Mouse (Mus musculus) T-helper 1 cell (primary cell): ENCODE measurements around the gene Epha4.

ENCODE experiments used
- in situ Hi-C: fragments of 300-600 bp; cut with MboI, MseI; formaldehyde crosslinking; loops from one replicate; pipeline ENCODE4 v1.15.1; 2025; ENCODE audit warnings: high pct_unique_total_duplicates

The Epha4 gene

DNA sequence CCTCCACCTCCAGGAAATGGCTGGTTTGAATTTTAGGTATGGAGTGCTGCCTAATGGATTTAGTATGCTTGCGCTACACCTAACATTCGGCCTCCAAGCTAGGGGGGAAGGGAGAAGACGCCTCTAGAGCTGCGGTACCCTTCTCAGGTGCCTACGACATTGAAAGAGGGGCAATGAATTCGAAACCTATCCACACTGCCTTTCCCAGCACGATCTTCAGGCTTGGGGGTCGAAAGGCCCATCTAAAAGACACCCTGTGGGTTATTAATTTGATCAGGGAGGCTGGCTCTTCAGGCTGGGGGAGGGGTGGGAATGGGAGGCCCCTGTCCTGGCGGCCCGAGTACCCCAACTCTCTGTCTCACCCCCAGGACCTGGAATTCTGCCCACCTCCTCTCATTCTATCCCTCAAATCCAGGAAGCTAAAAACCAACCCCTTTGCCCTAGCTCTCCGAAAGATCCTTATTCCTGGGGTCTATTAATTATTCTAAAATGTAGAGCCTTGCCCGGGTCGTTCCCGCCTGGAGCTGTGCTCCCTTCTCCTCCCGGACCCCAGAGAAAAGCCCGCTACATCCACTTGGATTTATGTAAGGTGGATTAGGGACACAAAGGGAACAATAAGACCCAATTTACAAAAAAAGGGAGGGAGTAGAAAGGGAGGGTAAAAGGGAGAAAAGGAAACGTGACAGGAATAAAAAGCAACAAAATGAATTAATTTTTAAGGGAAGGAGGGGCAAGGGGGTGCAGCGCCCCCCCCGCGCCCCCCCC lies 2.3 kb downstream of the Epha4 start:
- in situ Hi-C loops, result no loop called here

DNA sequence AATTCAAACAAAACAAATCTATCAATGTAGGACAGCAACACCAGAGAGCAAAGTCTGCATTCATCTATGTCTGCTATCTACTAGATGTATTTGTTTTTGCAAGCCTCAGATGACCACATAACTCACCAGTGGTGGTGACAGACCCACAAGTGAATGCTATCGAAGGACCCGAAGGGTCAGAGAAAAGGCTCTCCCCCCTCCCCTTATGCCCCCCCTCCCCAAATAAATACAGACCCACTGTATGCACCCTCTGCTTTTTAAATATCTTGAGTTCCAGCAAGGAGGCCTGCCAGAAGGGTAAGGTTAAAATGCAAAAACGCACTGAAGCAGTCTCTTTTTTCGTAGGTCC lies 2.9 kb downstream of the Epha4 start:
- in situ Hi-C loops, result no loop called here

DNA sequence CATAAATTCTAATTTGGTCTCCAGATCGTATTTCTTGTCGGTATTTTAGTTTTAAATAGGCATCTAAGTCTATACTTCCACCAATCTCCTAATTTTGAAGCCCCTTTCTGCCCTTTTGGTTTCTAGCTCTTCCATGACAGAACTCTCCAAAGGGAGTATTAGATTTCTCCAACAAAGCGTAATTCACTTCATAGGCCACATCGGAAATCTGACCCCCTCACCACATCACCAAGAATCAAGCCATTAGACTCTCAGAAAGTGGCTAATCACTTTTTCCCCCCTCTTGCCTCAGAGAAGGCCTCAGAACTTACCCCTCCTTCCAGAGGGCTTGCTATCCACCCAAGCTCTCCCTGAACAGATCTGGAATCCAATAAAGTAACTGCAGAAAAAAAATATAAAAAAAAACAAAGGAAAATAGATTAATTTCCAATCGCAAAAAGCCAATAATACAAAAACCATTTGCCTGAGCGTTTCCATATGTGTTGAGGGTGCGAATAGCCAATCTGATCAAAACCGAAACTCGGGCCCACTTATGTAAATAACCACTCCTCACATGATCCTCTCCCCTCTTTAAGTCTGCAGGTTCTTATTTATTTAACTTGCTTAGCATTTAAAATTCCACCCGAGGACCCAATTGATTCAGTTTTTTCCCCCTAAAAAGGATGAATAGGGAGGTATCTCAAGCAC lies 3.4 kb downstream of the Epha4 start:
- in situ Hi-C loops, result no loop called here

DNA sequence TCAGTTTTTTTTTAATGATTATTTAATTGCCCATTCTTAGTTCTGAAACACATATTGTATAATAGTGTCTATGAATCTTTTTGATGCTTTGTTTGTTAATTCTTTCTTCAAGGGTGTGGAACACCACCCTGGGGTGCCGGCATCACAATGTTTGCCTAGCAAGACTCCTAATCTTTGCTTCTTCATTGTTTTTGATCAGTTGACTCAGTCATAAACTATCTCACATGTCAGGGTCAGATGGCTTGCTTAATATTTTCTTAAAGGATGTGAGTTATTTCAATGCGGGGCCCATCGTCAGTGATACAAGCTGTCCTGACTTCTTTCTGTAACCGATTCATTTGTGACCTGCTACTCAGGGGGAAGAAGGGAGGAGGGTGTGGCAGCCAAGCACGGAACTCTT lies 4.3 kb downstream of the Epha4 start:
- in situ Hi-C loops, result no loop called here

DNA sequence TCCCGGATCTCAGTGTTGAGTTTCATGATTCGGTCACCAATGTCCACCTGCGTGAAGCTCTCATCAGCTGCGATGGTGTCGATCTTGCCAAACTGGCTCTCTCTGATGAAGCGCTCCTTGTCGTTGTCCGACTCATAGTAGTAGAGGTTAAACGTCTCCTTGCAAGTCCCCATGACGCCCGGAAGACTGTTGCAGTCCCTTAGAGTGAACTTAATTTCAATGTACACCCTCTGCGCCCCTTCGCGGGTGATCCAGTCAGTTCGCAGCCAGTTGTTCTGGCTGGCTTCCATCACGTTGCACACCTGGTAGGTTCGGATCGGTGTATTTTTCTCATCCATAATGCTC lies 8.1 kb downstream of the Epha4 start:
- in situ Hi-C loops, result no loop called here

DNA sequence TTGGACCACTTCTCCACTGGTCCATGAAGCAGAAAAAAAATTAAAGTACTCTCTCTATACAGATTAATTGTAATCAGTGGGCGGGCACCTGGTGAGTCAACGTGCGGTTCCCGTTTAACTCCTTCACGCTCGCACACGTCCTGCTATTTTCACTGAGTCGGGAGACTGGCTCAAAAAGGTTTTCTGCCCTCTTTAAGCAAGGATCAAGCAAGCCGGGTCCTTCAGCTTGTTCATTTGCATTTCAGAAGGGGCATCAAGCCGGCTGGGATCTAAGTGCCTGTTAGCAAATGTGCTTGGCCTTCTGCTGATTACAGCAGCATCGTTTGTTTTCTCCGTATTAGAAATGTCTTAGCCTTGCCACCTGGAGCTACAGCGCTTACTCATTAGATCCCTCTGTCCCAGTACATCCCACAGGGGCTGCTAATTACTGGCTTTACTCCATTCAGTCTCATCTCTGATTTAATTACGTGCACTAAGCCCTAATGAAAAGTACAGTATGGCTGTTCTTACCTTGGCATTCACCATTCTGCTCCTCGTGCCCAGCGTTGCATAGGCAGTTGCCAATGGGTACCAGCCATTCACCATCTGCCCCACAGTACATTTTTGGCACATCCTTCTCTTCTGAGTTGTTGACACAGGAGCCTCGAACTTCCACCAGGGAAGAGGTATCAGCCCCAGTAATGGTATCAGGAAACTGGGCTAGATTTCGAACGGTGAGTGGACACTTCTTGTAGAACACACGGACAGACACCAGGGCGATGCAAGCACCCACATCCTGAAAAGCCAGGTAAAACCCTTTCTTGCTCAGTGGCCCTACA lies 8.6 kb downstream of the Epha4 start:
- in situ Hi-C loops, result no loop called here

DNA sequence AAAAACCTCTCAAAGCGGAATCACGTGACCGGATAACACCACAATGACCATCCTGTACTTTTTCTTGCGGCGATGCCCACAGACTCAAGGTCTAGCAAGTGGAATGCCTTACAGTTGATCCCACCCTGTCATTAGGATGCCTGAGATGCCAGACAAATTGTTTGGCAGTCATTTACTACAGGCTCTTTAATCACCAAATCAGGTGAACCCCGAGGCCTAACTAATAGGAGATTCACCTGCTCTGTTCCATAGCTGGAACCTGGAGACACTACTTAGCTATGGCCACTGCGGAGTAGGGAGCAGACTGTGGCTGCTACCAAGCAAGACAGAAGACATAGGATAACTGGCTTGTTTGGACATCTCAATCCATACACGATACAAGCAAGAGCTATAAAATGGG lies 9.6 kb downstream of the Epha4 start:
- in situ Hi-C loops, result no loop called here

DNA sequence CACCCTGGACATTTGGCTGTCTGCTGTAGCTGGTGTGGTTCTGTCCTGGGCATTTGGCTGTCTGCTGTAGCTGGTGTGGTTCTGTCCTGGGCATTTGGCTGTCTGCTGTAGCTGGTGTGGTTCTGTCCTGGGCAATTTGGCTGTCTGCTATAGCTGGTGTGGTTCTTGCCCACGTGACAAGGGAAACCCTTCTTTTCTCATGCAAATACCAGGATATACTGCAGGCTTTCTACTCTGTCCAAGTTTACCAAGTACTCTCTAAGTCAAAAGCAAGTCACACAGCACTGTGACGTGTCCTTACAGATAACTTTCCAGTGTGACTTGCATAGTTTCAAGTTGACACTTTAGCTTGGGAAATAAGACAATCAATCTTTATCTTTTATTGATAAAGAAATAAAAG lies 10.1 kb downstream of the Epha4 start:
- in situ Hi-C loops, result no loop called here

DNA sequence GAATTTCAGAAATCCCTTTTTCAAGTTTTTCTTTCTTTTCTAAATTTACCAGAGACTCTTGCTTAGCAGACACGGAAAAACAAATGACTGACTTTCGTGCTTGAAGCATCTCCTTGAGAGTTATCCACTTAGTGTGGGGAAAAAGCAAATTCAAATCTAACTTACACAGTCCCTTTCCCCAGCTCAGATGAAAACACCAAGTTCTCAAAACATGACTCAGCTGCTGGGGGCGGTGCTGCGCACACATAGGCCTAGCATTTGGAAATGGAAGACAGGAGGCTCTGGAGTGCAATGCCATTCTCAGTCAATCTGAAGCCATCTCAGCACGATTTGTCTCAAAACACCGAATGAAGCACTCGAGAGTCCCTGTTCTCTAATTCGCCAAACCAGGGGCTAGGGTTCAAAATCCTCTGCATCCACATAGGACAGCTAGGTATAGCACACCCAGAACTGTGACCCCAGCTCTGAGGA lies 11.1 kb downstream of the Epha4 start:
- in situ Hi-C loops, result no loop called here

DNA sequence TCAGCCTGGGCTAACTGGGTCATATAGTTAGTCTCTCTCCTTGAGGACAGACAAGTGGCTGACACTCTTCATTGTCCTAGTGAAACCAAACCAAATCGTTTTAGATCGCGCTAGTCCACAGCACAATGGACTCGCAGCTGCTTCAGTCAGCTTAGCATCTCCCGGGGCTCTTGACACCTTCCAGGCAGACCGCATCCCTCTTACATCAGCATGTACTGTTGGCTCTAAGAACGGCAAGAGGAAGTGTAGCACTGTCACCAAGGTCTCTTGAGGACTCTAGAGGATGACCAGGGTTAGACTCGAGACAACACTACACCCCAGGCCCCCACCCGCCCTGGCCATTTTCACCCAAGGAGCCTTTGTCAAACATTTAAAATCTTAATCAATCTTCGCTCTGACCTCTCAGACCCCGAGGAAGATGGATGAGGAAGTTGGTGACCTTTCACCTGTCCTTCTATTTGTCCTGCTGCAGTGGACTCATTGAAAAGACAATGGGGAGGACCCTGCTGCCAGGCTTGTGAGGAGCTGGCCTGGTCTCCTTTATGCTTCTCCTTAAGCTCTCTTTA lies 12.3 kb downstream of the Epha4 start:
- in situ Hi-C loops, result no loop called here

DNA sequence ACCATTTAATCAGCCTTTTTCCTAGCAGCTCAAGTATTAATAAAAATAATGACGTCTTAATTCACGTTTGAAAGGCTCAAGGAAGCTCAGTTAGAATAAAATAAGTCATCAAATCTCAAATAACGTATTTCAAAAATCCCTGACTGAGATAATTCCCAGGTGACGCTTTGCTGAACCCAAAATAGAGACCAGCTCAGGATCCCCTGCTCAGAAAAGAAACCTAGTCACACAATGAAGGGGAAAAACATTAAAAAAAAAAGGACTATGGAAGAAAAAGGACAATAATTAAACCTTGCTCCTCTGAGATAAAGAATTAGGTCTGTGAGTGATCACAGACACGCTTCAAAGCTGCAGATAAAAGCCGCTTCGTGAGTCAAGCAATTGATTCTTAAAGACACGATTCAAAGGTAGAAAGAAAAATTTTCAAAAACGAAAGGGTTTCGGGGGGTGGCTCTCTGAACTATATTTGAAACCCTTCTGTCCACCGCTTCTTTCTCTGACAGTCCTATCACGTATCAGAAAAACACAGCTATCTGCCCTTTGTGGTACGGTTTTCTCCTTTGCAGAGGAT lies 13.4 kb downstream of the Epha4 start:
- in situ Hi-C loops, result no loop called here

DNA sequence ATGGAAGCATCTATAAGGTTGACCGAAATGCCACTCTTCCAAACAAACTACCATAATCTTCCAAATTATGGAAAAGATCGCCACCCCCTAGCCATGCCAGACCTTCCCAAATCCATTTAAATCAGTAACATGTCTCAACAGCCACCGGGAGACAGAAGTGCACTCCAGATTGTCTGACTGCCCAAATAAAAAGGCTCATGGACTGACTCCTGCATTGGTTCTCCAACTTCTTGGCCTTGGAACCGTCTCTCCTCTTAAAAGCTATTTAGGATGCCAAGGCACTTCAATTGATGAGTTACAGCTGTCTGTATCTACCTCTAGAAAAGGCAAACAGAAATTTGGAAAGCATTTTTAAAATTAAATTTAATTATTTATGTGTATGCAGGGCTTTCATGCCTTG lies 17.4 kb downstream of the Epha4 start:
- in situ Hi-C loops, result no loop called here

DNA sequence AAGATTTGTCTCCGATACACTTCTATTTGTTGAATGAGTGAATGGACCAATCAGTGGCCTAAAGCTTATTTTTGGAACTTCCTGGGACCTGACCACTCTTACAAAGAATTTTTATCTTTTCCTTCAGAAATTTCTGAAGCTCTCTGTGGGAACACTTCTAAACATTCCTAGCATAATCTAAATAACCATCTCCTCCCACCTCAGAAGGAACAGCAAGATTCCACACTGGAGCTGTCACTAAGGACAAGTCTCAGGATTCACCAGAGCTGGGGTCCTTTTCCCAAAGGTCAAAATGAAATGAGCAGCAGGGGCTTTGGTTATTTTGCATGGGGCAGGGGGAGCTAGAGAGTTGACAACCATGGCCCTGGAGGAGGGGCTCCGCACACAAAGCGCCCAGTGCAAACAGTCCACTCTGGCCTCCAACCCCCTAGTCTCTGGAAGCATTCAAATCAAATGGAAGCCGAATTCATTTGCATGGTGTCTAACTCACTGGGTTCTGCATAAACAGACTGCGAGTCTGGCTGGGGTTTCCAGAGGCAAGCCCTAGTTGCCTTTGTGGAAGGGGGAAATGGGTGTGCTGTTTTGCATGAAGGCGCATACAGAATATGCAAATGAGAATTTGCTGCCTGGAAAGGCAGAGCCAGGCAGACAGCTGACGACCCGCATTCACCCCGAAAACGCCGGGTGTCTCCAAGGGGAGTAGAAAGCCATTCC lies 18.3 kb downstream of the Epha4 start:
- in situ Hi-C loops, result no loop called here

DNA sequence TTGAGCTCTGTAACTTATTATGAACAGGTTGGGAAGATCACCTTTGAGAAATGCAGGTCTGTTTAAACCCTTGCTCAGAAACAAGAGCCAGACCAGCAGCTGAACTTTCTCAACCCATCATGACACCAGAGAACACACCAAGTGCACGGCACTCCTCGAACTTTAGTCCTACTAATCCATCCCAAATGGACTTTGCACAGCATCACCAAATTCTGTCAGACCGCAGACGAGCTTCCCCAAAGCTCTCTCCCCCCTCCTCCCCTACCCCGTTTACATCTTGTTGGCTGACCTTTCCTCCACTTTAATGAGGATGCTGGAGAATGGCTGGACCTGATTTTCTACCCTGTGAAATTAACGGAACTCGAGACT lies 19.1 kb downstream of the Epha4 start:
- in situ Hi-C loops, result no loop called here

DNA sequence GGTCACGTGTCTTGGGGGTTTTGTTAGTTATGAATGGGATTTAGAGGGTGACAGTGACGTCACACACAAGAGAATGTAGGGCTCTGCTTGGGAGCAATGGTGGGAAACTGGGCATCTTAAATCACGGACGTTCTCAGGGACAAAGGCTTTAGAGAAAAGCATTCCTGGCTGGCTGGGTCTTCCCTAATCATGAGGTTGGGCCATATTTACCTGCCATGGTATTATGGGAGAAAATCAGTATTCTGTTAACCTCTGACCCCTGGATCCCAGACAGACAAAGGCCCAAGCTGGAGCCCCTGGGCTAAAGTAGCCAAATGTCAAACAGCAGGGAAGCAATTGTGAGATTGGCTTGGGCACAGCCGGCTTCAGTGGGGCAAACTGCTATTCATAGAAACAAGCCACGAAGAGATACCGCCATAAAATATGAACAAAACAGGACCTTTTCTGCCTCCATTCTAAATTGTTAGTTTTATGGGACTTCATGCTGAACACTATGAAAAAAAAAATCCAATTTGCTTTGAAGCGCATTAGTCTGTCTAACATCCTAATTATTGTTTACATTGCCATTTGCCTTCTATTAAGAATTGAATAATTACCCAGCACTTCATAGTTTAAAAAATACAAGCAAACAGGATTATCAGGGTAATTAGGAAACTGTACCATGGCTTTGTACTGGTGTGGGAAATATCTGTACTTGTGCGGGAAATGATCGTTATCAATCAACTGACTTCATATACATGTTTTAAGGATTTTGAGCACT lies 19.7 kb downstream of the Epha4 start:
- in situ Hi-C loops, result no loop called here

DNA sequence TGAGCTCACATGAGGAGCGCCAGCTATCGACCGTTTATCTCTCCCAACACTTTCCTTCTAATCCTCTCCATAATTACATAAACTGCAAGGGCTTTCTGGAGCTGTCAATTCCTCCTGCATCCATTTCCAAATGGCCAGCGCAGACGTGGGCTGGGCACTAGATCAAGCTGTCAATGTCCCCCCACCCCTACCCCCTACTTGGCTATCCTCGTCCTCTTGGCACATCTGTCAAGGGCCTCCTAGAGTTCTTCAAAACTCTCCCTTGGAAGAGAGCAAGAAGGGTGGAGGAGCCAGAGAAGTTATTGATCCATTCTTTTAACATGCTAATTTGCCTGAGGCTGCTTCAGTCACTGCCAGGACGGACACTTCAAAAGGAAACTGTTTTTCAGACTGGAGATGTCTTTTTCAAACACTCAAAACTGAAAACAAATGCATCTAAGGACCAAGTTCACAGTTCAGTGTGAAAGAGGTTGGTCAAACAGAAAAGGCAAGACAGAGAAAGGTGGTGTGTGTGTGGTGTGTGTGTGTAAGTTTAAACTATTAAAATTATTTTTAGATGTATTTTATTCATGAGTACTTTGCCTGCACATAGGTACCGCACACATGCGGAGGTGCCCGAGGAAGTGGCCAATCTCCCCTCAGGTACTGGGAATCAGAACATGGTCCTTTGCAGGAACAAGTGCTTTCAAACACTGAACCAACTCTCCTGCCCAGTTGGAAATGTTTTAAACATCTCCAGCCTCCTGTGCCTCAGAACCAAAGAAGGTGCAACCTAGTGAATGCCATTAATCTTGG lies 20.9 kb downstream of the Epha4 start:
- in situ Hi-C loops, result no loop called here

DNA sequence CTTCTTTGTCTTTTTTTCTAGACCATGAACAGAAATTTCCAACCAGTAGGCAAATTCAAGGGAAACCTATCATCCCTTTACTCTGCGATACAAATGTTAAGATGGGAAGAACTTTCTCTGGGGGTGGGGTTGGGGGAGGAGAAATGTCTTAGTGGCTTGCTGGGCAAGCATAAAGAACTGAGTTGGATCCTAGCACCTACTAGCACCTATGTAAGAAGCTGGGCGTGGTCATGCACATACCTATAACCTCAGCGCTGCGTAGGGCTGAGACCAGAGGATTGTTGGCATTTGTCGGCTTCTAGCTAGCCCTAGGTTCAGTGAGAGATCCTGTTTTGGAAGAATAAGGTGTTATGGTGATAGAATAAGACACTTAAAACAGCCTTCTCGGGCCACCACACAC lies 24.7 kb downstream of the Epha4 start:
- in situ Hi-C loops, result no loop called here

DNA sequence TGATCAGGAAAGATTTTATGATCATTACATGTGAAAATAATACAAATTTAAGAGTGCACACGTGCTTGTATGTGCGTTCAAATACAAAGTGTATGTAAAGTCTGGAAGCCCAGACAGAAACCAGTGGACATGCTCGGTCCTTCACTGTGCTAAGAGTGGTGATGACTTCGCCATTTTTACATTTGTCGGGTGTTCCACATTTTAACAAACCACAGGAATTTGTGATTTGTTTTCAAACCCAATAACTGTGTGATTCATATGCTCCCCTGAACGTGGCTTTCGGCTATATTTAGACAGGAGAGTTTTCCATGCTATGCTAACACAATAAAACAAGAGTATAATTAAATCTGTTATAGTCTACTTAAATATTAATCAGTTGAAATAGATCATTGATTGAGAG lies 25.5 kb downstream of the Epha4 start:
- in situ Hi-C loops, result no loop called here

DNA sequence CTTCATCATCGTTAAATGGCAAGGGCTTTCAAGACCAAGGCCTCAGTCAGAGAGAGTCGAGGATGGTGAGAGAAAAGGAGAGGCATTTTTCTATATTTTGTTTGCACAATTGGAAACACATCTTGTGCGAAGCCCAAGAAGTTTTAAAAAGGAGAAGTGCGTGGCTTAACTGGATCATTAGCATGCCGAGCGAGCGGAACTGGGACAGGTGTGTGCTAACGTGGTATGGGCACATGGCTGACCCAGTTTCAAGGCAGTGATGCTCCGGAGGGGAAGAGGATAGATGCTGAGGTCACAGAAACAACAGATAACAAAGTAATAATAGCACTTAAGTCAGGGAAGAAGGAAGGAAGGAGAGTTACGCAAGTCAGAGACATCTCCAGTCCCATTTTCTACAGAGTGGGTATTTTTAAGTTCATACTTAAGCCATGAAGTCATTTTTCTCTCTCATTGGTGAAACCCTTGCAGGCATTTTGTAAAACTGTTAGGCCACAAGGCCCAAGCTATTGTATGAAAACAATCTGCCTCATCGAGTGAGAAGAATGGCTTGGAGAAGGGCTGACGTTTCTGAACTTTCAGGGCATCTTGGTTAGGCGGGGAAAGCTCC lies 26.9 kb downstream of the Epha4 start:
- in situ Hi-C loops, result no loop called here
